Comparison of ENCODE assay signal across 10 mouse cellular contexts in the genomic region with DNA sequence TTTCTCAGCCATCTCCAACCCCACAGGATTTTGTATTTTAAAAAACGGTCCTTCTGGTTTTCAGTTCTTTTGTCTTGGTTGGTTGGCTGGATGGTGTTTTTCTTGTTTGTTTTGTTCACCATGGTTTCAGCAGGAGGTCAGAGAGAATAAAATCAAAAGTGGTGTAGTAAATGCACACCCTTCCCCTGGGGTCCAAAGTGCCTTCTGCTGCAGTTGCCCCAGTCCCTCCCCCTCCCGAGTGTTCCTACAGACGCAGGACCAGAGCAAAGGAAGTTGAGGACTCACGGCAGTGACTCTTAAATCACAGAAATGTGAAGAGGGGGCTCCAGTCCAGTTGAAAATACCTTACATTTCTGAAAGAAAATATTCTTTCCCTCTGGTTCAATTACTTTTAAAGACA.
"Had no signal": no experiment of that assay in that cellular context is flagged by ENCODE, and none has a peak within 500 bp of the region (broad histone marks: within the 10 kb centered on the region; RNA-seq: fewer than 3 reads in every experiment).

No protein-coding gene starts in this region.

- H3K9ac ChIP-seq: limb, embryonic 12.5 days; liver, embryonic 14.5 days; neural tube, embryonic 15.5 days had no signal

- H3K4me3 ChIP-seq: limb, embryonic 12.5 days; midbrain, embryonic 10.5 days; myocyte; neural tube, embryonic 15.5 days had no signal

- H3K27me3 ChIP-seq: limb, embryonic 12.5 days; neural tube, embryonic 15.5 days had no signal

- ATAC-seq: lung, postnatal 0 days had no signal

- H3K9me3 ChIP-seq: limb, embryonic 12.5 days; midbrain, embryonic 10.5 days; neural tube, embryonic 15.5 days had no signal

- H3K27ac ChIP-seq: limb, embryonic 12.5 days; liver, embryonic 14.5 days; midbrain, embryonic 10.5 days; neural tube, embryonic 15.5 days had no signal

- H3K4me1 ChIP-seq: midbrain, embryonic 10.5 days had no signal

- H3K4me2 ChIP-seq: limb, embryonic 12.5 days; neural tube, embryonic 15.5 days had no signal

- DNase-seq: lung, adult 2 months; lung, postnatal 4 days; midbrain, embryonic 14.5 days; thymus, postnatal 4 days had no signal
